Mouse (Mus musculus) heart, adult 2 months (tissue): ENCODE data around the gene Zbtb8os.

ENCODE experiments used
- CTCF ChIP-seq: fragments of 200-600 bp; IDR thresholded peaks from 2 replicates; pipeline ENCODE4 v1.8.1; 2022; ENCODE audit warnings: antibody characterized with exemption, mild to moderate bottlenecking, moderate library complexity
- POLR2A ChIP-seq: fragments of 200-500 bp; IDR thresholded peaks from 2 replicates; pipeline ENCODE4 v1.6.1; 2011; ENCODE audit warnings: mild to moderate bottlenecking, low read depth, low read length, control low read depth; ENCODE audit not compliant: insufficient read depth

DNA sequence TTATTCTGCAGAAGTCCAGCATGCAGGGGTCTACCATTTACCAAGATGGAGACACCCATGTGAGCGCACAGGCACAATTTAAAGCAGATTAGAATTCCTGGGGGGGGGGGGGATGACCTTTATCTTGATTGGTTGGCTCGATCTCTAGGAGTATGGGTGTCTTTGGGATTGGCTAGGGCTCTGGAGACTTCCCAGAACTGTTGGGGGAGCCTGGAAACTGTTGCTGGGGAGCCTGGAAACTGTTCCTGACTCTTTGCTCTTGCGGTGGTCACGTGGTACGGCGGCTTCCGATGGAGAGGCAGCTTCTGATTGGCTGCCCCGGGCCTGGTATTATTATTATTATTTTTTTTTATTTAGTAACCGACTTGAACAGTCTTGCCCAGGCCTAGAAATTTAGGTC lies 46.5 kb downstream of the Zbtb8os start:
- no peak for TF ChIP-seq CTCF
- TF ChIP-seq POLR2A: no peak
